Mouse (Mus musculus): ENCODE results near the gene Scaper.

Gene Scaper

GRCm38 (mm10) chr9:55937664-55938617, at the start of gene Scaper:
Gene Scaper, minus strand, starts transcription at chr9:55938119.
- peak; percentile 89 to 93 for DNase-seq

- DNase-seq: peak in 1 of 2 experiments; percentile 23
Observed at GRCm38 (mm10) chr9:55946819-55947218, 8.9 kb upstream of the Scaper start.

GRCm38 (mm10) chr9:55941356-55941755, 3.4 kb upstream of the Scaper start:
- DNase-seq: no peak

GRCm38 (mm10) chr9:55938618-55938985, 683 bp upstream of the Scaper start:
- peak in 1 of 2 experiments; percentile 7 for DNase-seq

- DNase-seq: peak in 1 of 2 experiments; percentile 11
Observed at GRCm38 (mm10) chr9:55937224-55937663, 675 bp downstream of the Scaper start.

GRCm38 (mm10) chr9:55932482-55932881, 5.4 kb downstream of the Scaper start:
- DNase-seq: no peak

GRCm38 (mm10) chr9:55918579-55918978, 19.3 kb downstream of the Scaper start:
- DNase-seq: no peak

GRCm38 (mm10) chr9:55916751-55917150, 21.2 kb downstream of the Scaper start:
- no peak for DNase-seq

- no peak for DNase-seq
Observed at GRCm38 (mm10) chr9:55911481-55911880, 26.4 kb downstream of the Scaper start.

- DNase-seq: no peak
Observed at GRCm38 (mm10) chr9:55902964-55903363, 35.0 kb downstream of the Scaper start.

GRCm38 (mm10) chr9:55901588-55901987, 36.3 kb downstream of the Scaper start:
- no peak for DNase-seq

- DNase-seq: no peak
Observed at GRCm38 (mm10) chr9:55900531-55900930, 37.4 kb downstream of the Scaper start.

- DNase-seq: no peak
Observed at GRCm38 (mm10) chr9:55878066-55878465, 59.9 kb downstream of the Scaper start.

GRCm38 (mm10) chr9:55789442-55789841, 148.5 kb downstream of the Scaper start:
- DNase-seq: no peak

- no peak for DNase-seq
Observed at GRCm38 (mm10) chr9:55712016-55712415, 225.9 kb downstream of the Scaper start.

- DNase-seq: no peak
Observed at GRCm38 (mm10) chr9:55710553-55710952, 227.4 kb downstream of the Scaper start.

GRCm38 (mm10) chr9:55706603-55707002, 231.3 kb downstream of the Scaper start:
- no peak for DNase-seq

- no peak for DNase-seq
Observed at GRCm38 (mm10) chr9:55695307-55695706, 242.6 kb downstream of the Scaper start.

GRCm38 (mm10) chr9:55677099-55677498, 260.8 kb downstream of the Scaper start:
- DNase-seq: no peak

- DNase-seq: no peak
Observed at GRCm38 (mm10) chr9:55646444-55646843, 291.5 kb downstream of the Scaper start.

GRCm38 (mm10) chr9:55626990-55627389, 310.9 kb downstream of the Scaper start:
- DNase-seq: no peak

GRCm38 (mm10) chr9:55614711-55615110, 323.2 kb downstream of the Scaper start:
- no peak for DNase-seq

GRCm38 (mm10) chr9:55609751-55610150, 328.2 kb downstream of the Scaper start:
- DNase-seq: no peak

Data from kidney, adult 8-10 months (tissue).